Mouse (Mus musculus): ENCODE measurements around the gene Arhgap22.

GRCm38 (mm10) chr14:33276240-33276639 is 62.4 kb downstream of the Arhgap22 start:
- TF ChIP-seq CTCF (conservative IDR thresholded peaks at IDR 0.05; ENCODE audit: insufficient read depth, insufficient read length, low read depth, low read length) (no peak), POLR2A (IDR thresholded peaks at IDR 0.05; ENCODE audit: low read depth, low read length) (no peak)
